Mouse (Mus musculus): ENCODE measurements at regions not wholly inside any gene's neighbourhood (a gene's known extent, or its start where the extent isn't known, plus 50 kb on each side); places are given as distances from the start of the nearest gene placed in this dataset.
A peak's percentile ranks its signal among the peaks of the same experiment; 100 is the strongest.

DNA sequence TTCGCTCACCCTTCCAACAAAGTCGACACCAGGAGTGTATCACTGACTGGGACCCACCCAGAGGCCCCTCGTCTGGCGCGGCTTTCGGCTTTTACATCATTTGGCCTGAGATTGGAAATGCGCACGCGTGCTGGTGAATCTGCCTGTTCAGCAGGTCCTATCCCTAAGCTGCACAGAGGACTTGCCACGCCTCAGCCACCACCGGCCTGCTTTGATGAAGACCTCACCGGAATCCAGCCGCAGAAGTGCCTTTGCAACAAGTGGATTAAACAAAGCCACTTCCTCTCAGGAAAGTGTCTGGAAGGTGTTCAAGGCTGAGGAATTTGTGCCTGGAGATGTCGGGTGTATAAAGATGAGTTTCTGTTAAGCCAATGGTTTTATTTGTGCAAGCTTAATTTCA lies 143.3 kb upstream of the Zc3h12a start:
- no peak for DNase-seq (ENCODE audit: low read depth)

DNA sequence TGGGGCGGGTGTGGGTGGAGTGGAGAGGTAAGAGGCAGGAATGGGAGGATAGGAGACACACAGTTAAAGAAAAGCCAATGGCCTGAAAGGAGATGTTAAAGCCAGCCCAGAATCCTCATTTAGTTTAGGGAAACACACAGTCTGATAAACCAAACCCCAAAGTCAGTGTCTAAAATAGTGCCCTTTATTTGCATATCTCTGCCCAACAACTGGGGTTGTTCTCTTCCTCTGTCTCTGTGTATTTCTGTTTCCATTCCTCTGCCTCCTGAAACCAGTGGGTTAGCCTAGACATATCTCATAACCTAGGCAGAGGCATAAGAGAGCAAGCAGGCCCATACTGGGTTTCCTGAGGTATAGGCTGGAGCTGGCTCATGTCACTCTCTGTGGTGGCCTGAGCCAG lies 138.6 kb upstream of the Zc3h12a start:
- no peak for DNase-seq (ENCODE audit: low read depth)

DNA sequence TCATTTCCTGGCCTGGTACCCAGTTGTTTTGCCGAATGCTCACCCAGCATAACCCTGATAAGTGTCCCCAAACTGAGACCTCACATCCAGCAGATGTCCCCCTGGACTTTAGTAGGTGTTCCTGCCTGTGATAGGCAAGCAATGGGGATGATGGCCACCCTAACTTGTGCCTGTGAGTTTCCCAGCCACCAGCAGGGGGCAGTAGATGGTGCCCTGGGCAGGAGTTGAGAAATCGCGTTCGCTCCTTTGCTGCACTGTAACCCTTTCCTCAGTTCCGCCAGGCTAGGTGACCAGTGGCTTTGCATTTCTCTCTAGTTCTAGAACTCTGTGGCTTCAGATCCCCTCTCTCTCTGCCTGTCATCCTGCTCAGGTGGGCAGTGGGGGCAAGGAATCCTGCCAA lies 137.9 kb upstream of the Zc3h12a start:
- DNase-seq (ENCODE audit: low read depth) = peak; percentile 26

DNA sequence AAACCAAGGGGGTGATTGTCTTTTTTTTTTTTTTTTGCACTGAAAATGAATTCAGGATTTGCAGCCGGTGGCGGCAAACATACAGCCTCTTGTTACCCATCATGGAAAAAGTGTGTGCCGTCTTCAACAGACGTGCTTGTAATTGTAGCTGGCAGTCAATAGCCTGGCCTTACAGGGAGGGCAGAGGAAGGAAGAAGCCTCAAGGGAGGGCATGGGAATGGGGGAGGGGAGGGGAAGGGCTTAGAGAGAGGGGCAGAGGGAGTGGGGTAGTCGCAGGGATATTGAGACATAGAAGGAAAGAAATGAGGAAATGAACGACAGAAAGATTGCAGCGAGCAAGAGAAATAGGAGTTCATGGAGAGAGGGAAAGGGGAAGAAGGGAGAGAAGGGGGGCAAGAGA lies 137.4 kb upstream of the Zc3h12a start:
- DNase-seq (ENCODE audit: low read depth) = no peak

DNA sequence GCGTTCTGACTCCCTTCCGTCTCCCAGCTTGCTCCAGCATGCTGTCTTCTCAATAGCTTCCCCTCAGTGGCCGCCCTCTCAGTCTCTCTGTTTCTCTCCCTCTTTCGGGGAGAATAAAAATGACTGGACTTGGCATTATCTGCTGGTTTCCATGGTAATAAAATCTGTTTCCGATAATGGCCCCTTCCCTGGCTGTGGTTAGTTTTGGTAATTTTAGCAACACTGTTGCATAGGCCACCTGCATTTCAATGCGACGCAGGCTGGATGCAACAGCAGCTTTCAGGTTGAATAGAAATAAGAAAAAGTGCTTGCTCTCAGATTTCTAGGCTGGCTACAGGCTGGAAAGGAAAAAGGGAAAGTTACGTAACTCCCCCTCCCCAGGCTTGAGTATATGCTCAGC lies 133.9 kb upstream of the Zc3h12a start:
- DNase-seq (ENCODE audit: low read depth) = no peak

DNA sequence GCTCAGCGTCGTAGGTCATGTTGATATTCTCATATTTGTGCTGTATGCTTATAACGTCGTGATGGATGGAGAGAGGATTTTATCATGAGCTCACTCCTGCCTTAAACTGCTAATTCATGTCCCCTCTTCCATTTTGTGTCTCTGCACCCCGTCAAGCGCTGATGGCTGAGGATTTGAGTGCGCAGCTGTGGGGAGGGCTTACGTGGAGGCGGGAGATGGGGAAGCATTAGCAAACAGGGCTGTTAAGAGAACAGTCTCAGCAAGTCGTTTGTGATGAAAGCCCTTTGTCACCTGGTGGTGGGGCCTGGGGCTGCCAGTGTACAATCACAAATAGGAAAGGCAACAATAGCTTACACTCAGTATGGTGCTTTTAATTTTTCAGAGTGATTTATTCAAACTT lies 131.7 kb upstream of the Zc3h12a start:
- DNase-seq (ENCODE audit: low read depth) = no peak

DNA sequence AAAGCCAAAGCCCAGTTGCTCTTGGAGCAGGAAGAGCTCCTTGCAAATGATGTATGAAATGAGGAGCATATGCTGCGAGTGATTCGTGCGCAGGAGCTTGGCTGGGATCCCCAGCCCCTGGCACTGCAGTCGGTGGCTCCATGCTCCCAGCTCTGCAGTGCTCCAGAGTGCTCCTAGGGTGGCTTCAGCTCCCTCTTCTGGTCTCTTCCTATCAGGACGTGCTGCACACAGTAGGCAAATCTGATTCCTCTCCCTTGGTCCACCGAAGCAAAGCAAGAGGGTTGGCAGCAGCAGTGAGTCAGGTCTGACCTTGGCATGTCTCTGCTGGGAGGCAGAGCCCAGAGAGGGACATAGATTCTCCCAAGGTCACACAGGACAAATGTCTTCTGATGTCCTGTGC lies 130.3 kb upstream of the Zc3h12a start:
- no peak for DNase-seq (ENCODE audit: low read depth)

DNA sequence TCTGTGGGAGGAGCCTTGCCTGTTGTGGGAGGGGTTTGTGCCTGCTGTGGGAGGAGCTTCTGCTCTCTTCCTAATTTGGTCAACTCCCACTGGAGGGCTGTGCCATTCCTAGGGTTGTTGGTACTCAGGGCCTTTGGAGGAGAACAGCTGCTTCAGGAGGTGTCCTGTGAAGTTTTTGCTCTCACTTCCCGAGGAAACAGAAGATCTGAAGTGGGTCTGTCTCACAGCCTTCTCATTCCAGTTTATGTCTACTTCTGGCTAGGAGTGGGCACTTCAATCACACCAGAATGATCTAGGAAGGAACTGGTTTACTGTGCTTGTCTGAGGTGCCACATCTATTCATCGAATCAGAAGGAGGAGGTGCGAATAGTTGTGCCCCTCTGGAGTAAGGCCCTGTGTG lies 125.5 kb upstream of the Zc3h12a start:
- no peak for DNase-seq (ENCODE audit: low read depth)

DNA sequence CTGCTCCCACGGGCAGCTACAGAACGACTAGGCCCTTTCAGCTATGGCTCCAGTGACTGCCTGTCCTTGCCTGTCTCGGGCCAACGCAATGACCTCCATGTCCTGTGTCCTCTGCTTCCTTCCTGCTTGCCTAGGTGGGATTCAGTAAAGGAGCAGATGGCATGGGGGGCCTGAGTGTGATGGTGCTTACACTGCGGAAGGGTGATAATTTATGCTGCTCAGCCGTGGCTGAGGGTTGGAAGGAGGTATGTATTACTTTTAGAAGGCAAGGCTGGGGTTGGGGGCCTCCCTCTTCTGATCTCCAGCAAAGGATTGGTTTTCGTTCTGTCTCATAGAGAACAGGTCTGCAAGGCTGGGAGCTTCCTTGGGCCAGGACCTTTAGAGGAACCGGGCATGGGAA lies 124.6 kb upstream of the Zc3h12a start:
- DNase-seq (ENCODE audit: low read depth) = no peak

DNA sequence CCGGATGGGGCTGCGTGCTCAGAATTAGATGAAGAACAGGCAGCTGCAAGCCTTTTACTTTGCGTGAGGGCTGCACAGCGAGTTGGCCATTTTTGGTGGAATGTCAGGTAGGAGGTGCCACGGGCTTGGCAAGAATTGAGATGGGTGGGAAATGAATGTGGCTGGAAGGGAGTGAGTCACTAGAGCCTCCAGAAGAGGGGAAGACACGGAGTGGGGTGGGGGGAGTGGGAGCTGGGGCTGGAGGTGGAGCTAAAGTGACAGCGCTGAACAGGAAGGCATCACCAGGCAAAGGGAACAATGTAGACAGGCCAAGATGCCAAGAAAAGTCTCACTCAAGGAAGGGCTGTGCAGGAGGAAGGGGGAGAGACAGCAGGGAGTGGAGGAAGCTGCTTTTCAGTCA lies 121.4 kb upstream of the Zc3h12a start:
- DNase-seq (ENCODE audit: low read depth) = no peak

DNA sequence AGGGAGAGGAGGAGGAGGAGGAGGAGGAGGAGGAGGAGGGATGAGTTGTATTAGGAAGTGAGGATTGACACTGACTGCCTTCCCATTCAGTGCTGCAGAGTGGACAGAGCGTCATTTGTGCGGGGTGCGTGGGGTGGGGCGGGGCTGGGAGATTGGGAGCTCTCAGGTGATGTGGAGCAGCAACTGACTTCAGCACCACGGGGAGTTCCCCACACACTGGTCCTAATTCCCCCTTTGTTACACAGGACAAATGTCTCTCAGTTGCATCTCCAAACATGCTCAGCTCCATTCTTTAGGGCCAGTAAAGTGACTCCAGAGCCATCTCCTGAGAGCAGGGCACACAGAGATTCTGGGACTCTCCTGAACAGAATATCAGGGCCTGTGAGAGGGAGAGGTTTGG lies 118.5 kb upstream of the Zc3h12a start:
- no peak for DNase-seq (ENCODE audit: low read depth)

DNA sequence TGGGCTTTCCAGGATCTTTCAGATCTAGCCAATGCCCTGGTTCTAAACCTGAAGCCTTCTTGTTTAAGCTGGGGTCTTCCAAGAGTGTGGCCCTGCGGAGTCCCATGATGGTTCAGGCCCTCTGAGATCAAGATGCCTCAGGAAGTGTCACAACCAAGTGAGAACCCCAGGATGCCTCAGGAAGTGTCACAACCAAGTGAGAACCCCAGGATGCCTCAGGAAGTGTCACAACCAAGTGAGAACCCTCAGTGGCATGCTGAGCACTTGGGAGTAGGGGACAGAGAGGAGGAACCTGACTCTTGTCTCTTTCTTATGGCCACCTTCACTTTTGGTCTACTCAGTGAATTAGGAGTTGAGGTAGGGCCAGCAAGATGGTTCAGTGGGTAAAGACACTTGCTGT lies 114.9 kb upstream of the Zc3h12a start:
- DNase-seq (ENCODE audit: low read depth) = no peak

DNA sequence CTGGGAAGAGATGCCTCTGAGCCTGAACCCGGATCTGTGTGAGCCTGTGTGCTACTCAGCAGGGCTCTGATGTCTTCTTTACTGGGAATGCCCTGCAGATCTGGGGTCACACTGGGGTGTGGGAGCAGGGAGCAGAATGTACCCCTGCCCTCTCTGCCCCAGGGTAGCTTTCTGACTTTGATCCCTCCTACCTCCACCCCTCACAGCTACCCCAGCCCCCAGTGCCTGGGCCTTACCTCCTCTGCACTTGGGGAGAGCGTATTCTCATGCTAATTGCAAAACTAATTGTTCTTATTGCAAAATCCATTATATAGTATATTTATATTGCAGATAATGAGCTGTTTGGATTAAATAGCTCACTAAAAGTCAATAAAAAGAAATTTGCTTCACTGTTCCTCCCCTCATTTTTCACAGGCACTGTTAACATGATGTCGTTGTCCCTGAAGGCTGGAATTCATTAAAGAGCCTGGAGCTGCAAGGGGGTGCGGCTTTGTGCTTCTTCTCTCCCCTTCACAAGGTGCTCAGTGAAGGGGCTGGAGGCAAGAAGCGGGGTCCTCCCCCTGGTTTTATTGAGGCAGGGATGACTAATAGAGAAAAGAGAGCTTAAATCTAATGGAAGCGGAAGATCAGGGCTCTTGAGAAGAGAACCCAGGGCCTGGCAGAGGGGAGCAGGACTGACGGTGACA lies 114.1 kb upstream of the Zc3h12a start:
- no peak for DNase-seq (ENCODE audit: low read depth)

DNA sequence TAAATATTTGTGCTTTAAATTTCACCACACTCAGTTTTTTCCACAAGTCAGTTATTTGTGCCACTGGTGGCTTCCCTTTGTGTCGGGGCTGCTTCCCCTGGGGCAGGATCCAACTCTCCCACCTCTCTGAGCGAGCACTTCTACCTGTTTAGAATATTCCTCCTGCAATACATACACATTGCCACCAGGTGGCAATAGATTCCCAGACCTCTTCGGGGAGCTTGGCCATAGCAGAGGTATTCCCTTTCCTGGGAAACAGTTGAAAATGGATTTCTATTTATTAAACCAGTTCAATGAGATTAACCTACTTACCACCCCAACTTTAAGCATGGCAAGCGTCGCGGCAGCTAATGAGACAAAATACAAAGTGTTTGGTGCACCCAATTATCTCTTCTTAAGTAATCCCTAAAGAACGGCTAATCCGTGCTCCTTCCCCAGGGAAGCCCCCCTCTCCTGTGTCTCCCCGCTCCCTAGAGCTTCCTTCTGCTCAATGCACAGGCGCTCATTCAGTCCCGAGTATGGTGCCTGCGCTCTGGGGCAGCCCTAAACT lies 104.1 kb upstream of the Zc3h12a start:
- DNase-seq (ENCODE audit: low read depth) = no peak

DNA sequence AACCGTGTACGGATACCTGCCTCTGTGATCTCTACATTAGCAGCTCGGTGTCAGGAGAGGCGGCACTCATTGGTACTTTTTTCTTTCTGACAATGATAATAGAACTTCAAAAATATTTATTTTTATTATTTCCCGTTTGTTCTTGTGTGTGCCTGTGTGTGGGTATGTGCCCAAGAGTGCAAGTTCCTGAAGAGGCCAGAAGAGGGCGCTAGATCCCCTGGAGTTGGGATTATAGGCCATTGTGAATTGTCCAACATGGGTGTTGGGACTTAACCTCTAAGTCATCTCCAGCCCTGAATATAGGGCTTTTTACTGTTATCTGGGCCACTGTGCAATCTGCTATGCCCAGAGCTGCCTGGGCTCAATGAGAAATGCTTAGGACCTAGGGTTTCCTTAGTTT lies 99.6 kb upstream of the Zc3h12a start:
- DNase-seq (ENCODE audit: low read depth) = no peak

DNA sequence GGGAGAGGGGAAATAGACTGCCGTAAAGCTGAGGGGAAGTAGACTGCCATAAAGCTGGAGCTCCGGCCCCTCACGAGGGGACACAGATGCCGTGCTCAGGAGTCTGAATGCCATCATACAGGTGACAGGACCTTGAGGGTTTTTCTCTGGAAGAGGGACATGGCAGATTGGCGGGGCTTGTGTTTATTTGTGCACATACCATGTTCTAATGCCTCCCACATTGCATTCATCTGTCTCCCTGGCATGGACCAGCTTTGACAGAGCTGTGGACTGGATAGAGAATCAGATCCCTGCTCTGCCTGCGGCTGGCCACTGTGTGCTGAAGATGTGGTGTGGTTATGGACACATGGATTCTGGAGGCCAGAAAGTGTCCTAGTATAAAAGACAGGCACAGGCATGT lies 95.3 kb upstream of the Zc3h12a start:
- no peak for DNase-seq (ENCODE audit: low read depth)

DNA sequence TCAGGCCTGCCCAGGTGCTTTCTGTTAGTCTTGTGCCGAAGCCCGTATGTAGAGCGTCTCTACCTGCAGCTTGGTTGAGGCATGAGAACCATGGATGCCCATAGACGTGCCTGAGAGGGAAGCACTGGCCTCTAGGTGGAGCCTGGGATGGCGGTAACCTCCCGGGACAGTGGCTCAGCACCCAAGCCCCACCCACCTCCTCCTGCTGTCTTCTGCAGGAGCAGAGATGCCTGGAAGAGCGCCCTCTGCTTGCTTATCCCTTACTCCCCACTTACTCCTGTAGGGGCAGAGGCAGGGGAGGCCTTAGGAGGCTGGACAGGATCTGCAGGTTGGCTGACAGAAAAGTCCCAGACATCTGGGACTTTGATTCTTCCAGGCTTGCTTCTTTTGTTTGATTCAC lies 92.7 kb upstream of the Zc3h12a start:
- no peak for DNase-seq (ENCODE audit: low read depth)

DNA sequence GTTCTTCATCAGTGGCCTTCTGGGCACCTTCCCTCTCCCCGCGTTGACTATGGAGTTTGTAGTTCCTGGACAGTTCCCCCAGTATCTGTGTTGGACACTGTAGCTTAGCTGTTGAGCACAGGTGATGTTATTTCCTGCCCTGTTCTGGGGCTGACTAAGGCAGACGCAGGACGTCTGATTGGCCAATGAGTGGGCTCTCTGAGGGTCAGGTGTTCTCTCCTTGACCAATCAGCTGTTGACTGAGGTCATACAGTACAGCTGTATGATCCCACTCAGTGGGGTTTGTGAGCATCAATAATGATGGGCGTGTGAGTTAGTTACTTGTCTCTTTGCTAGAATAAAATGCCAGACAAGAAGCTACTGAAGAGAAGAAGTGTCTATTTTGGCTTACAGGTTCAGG lies 91.6 kb upstream of the Zc3h12a start:
- DNase-seq (ENCODE audit: low read depth) = no peak

DNA sequence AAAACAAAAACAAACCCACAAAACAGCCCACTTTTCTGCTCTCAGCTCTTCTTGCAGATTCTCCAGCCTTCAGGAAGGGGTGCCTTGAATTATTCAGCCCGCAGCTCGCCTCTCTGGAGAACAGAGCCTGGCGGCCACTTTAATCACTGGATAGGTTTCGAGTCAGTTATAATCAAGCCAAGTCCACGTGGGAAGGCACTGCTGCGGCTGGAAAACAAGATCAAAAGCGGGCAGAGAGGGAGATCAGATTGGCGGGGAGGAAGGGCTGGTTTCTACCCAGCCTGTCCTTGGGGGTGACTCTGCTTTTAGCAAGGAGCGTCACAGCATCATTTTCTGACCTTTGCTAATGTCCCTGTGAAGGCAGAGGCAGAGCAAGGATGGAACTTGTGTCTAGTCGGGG lies 86.7 kb upstream of the Zc3h12a start:
- DNase-seq (ENCODE audit: low read depth) = no peak

DNA sequence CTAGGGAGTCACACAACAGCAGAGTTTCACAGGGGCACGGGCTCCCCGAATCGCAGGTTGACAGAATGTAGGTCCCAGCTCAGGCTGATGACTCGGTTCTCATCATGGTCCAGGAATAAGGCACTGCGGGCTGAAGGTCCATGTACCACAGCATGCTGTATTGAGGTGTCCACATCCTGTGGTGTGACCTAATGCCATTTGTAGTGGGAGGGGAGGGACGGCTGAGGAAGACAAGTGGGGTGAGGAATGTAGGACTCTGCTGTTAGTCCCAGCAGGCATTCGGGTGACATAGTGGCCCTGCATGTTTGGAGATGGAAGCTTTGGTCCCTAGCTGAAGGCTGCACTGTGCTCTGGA lies 84.5 kb upstream of the Zc3h12a start:
- DNase-seq (ENCODE audit: low read depth) = no peak

DNA sequence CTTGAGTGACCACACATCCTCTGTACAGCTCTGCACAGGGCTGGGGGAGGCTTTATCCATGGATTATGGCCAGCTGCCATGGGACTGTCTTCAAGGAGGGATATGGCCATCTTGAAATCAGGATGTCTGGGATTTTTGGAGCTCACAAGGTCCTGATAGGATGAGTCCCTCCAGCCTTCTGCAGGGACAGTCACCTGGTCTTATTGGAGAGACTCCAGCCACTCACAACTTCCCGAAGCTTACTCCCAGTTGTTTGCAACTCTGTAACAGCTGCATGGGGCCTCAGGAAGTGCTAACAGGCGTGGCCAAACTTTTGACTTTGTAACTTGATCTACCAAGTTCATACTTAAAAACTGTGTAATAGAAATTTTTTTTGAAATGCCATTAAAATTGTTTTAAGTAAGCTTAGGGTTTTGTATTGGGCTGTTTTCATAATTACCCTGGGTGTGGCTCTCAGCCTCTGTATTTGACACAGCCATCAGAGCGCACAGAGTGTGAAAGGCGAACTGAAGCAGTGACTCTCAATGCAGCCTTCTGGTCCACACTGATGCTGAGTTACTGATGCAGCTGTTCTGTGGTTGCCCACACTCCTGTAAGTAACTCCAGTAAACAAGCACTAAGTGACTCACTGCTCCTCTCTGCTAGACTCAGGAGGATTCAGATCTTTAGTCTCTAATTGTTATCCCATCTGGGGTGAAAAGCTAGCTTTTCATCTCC lies 84.0 kb upstream of the Zc3h12a start:
- DNase-seq (ENCODE audit: low read depth) = no peak

DNA sequence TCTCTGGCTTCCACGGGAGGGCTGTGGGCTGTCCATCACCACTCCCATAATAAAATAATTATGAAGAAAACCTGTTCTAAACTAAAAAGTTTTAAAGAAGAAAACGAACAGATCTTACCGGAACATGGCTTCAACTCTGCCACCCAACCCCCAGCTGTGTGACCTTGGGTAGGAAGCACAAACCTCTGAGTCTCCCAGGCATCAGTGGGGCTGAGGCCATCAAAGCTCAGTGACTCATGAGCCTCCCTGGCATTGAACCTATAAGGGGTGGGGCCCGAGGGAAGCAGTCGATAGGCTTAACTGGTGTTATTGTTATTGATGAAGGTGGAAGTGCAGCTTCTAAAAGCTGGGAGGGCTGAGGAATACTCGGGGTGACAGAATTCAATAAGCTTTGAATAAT lies 83.1 kb upstream of the Zc3h12a start:
- DNase-seq (ENCODE audit: low read depth) = no peak

DNA sequence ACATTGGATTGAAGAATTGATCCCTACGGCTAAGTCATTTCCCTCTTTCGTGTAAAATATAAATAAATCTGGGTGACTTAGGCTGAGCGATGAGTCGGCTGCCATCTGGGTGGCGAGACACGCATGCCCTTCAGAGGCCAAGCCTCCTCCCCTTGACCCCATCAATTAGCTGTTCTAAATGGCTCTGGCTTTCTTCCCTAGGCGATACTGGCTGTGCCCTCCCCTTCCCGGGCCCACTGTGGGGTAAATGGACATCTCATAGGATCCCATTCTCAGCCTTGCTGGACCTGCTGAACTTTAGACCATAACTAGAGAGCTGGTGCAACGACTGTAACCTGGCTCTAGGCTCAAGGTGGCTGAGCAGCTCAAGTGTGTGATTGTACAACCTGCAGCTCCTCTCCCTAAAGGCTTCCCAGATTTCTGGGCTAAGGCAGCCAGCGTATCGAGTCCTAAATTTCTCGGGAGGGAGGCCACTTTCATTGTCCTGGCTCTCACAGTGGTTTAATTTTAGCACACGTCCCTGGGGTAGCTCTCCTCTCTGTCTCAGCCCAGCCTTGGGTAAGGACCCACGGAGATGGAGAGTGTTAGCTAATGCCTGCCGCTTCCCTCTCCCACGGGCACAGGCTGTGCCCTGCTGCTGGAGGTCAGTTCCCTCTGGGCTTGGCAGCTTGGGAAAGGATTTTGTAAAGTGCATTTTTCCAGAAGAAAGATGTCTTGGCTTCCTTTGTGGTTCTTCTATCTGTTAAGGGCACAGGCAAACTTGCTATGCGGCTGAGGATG lies 80.7 kb upstream of the Zc3h12a start:
- no peak for DNase-seq (ENCODE audit: low read depth)

All from naive thymus-derived CD4-positive, alpha-beta T cell, adult 2 months (primary cell).